Mouse (Mus musculus) heart, adult 2 months (tissue): ENCODE results near the gene Syn3.

ENCODE experiments used
- CTCF ChIP-seq: fragments of 200-600 bp; IDR thresholded peaks from 2 replicates; pipeline ENCODE4 v1.8.1; 2022; ENCODE audit warnings: antibody characterized with exemption, mild to moderate bottlenecking, moderate library complexity
- EP300 ChIP-seq: fragments of 200-500 bp; IDR thresholded peaks from 2 replicates; pipeline ENCODE4 v1.6.1; 2011; ENCODE audit warnings: low read depth, low read length, control low read depth; ENCODE audit not compliant: insufficient read depth
- POLR2A ChIP-seq: fragments of 200-500 bp; IDR thresholded peaks from 2 replicates; pipeline ENCODE4 v1.6.1; 2011; ENCODE audit warnings: mild to moderate bottlenecking, low read depth, low read length, control low read depth; ENCODE audit not compliant: insufficient read depth

DNA sequence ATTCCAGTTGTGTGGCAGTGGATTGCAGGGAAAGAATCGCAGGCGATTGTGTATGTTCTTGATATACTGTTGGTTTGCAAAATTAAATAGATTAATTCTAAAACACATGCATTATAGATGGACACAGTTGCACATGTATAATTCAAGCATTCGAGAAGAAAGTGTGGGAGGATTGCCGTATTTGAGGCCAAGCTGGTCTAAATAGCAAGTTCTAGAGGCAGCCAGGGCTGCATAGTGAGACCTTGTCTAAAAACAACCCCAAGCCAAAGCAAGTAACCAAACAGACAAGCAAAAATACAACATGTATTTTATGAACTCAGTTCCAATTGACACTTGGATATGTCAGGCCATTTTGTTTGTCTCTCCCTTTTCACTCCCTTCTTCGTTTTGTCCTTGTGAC lies 223.1 kb downstream of the Syn3 start:
- TF ChIP-seq CTCF (no peak), POLR2A (no peak), EP300 (no peak)
